Mouse (Mus musculus): ENCODE results near the gene Kcng3. TPM values are rescaled to one million over a fixed set of nuclear protein-coding genes. Genes with fewer than 3 reads are reported as not detected.

Gene Kcng3
- 1 to 10 TPM; 6.9 to 9.4 TPM for total RNA-seq (2021)

DNA sequence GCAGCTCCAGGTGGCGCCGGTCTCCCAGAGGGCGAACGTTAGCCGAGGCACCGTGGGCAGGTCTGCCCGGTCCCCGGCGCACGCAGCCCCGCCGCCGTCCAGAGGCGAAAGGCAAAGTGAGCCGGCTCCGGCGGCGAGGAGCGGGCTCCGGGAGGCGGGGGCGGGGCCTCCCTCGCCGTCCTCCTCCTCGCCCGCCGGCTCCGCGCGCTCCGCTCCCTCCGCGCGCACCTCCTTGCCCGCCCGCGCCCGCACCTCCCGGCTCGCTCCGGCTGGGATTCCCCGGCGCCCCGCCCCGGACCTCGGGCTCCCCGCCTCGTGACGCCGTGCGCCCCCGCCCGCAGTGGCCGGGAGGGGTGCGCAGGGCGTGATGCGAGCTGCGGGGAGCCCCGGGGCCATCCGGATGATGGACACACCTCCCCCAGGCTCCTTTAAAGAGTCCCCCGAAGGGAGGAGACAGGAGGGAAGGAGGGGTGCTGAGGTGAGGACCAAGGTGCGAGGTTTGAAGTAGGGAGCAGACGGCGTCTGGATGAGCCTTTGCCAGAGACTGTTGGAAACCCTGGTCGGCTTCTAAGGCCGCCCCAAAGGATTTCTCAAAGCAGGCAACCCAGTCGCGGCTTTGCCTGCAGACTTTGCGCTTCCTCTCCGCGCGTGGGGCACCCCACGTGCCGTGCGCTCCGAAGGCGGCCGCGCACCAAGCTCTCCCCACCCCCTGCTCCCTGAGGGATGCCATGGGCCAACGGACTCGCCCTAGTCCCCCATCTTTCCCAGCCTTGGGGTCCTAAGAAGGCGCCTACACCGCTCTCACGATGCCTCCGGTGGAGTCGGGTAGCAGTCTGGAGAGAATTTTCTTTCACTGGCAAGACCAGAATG lies at the start of gene Kcng3:
Gene Kcng3, minus strand, starts transcription at position 113 of the 870 bp plus-strand sequence.
- DNase-seq (ENCODE audit: extremely low spot score in 1 of 2, low spot score in 1 of 2) = peak; percentile 18 to 46

GRCm38 (mm10) chr17:83677370-83677769 lies 45.7 kb upstream of the Kcng3 start:
- no peak for DNase-seq (ENCODE audit: extremely low spot score in 1 of 2, low spot score in 1 of 2)

- no peak for DNase-seq (ENCODE audit: extremely low spot score in 1 of 2, low spot score in 1 of 2)
Measured at GRCm38 (mm10) chr17:83672685-83673084, 41.0 kb upstream of the Kcng3 start.

- no peak for DNase-seq (ENCODE audit: extremely low spot score in 1 of 2, low spot score in 1 of 2)
Measured at GRCm38 (mm10) chr17:83667934-83668690, 36.4 kb upstream of the Kcng3 start.

GRCm38 (mm10) chr17:83666597-83667287 lies 35.0 kb upstream of the Kcng3 start:
- DNase-seq (ENCODE audit: extremely low spot score in 1 of 2, low spot score in 1 of 2) = no peak

DNA sequence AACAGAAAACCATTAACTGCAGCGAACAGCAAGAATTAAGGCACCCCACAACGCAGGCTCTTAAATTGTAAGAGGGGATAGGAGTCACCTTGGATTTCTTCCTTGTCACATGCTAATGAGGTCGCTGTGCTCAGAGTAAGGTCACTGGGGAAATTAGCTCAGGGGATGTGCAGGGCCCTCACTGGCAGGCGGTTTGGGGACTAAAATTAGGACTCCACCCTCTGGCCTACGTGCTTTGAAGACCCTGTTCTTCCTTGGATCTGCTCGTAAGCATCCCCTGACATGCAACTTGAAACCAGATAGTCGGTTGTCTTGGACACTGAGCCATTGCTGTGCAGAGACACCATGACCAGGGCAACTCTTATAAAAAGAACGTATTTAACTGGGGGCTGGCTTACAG lies 33.1 kb upstream of the Kcng3 start:
- no peak for DNase-seq (ENCODE audit: extremely low spot score in 1 of 2, low spot score in 1 of 2)

DNA sequence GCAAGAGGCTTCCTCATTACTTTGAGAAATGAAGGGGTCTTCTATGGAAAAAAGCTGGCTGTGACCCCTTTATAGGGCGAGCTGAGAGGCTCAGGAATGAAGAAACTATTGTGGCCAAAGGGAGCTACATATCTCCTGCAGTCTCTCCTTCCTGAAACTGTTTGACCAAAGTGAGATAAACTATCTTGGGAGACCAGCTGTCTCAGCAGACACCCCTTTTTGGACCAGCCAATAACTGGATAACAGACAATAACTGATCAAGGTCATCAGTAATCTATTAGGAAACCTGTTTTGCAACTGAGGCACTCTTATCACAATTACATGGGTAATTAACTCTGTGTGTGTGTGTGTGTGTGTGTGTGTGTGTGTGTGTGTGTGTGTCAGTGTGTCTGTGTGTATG lies 27.2 kb upstream of the Kcng3 start:
- DNase-seq (ENCODE audit: extremely low spot score in 1 of 2, low spot score in 1 of 2) = no peak

DNA sequence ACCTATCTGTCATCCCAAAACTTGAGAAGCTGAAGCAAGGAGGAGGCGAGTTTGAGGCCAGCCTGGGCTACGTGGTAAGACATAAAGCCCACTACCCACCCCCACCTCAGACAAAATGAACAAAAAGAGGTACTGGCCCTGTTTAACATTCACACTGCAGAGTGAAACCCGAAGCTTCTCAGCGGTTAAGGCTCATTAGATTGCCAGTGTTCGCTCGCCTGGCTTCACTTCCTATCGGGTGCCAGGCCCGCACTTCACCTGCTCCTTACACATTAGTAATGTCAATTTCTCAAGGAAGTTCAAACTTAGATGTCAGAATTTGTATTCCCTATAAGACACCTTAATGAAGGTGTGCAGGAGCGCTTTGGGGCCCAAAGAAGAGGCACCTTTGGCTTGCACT lies 25.7 kb upstream of the Kcng3 start:
- no peak for DNase-seq (ENCODE audit: extremely low spot score in 1 of 2, low spot score in 1 of 2)

DNA sequence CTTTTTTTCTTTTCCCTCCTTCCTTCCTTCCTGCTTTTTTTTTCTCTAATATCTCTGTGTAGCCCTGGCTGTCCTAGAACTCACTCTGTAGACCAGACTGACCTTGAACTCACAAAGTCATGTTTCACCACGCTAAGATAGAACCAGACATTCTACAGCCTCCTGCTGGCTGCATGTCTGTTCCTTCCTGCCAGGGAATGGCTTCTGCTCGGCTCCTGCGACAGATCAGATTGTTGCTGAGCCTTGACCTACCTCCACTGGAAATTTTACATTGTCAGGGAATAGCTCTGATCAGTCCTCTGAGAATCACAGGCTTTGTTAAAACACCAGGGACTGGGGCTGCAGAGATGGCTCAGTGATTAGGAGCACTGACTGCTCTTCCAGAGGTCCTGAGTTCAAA lies 24.0 kb upstream of the Kcng3 start:
- DNase-seq (ENCODE audit: extremely low spot score in 1 of 2, low spot score in 1 of 2) = no peak

- no peak for DNase-seq (ENCODE audit: extremely low spot score in 1 of 2, low spot score in 1 of 2)
Measured at GRCm38 (mm10) chr17:83654651-83655136, 23.0 kb upstream of the Kcng3 start.

- DNase-seq (ENCODE audit: extremely low spot score in 1 of 2, low spot score in 1 of 2) = no peak
Measured at GRCm38 (mm10) chr17:83653635-83654034, 21.9 kb upstream of the Kcng3 start.

GRCm38 (mm10) chr17:83650932-83651682 lies 19.4 kb upstream of the Kcng3 start:
- no peak for DNase-seq (ENCODE audit: extremely low spot score in 1 of 2, low spot score in 1 of 2)

DNA sequence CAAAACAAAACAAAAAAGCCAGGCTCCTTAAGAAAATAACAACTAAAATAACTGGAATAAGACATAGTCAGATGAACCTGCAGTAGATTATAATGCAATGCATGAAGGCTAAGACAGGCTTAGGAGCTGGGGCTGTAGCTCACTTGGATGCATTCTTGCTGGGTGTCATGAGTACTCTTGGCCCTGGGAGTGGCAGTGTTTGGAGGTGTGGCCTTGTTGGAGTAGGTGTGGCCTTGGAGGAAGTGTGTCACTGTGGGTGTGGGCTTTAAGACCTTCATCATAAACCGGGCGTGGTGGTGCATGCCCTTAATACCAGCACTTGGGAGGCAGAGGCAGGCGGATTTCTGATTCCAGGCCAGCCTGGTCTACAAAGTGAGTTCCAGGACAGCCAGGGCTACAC lies 18.3 kb upstream of the Kcng3 start:
- no peak for DNase-seq (ENCODE audit: extremely low spot score in 1 of 2, low spot score in 1 of 2)

GRCm38 (mm10) chr17:83647413-83647812 lies 15.7 kb upstream of the Kcng3 start:
- DNase-seq (ENCODE audit: extremely low spot score in 1 of 2, low spot score in 1 of 2) = no peak

DNA sequence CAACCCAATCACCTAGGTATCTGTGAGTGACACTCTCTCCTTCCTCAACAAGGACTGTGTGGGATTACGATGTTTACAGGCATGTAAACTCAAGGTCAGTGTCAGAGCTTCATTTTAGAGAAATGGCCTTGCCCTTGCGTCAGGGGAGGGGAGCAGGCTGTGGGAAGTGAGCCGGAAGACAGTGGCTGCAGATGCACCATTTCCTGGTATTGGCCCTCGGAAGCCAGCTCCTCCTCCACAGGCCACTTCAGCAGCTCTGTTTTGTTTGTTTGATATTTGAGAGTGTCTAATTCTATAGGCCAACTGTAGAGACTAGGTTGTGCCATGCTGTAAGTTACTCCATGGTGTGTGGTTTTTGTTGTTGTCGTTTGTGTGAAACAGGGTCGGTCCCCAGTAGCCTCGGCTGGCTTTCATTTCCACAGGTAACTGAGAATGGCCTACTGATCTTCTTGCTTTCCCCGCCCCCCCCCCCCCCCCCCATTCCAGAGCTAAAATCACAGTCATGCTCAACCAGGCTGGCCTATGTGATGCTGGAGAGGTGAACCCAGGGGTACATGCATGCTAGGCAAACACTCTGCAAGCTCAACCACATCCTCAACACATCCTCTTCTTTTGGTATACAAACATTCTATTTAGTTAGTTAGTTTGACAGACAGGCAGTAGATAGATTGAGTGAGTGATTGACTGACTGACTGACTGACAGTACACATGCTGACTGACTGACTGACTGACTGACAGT lies 14.9 kb upstream of the Kcng3 start:
- DNase-seq (ENCODE audit: extremely low spot score in 1 of 2, low spot score in 1 of 2) = no peak

DNA sequence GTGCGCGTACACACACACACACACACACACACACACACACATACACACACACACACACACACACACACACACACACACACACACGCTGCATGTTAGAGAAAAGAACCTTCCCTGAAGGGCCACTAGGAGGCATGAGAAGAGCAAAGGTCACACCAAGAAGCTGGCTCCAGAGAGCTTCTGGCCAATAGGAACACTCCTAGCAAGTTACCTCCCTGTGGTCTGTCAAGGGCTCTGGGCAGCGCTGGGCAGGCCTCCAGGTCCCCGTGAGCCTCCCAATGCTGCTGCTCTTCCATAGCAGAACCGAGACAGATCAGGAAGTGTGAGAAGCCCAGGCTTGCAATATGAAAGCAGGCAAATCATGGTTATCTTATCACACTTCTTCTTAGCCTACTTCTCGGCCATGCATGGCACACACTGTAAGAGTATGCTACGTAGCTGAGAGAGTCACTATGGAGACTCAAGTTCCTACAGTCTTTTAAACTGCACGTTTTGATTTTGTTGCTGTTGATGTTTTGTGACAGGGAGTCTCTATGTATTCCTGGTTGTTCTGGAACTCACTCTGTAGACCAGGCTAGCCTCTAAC lies 13.6 kb upstream of the Kcng3 start:
- DNase-seq (ENCODE audit: extremely low spot score in 1 of 2, low spot score in 1 of 2) = no peak

DNA sequence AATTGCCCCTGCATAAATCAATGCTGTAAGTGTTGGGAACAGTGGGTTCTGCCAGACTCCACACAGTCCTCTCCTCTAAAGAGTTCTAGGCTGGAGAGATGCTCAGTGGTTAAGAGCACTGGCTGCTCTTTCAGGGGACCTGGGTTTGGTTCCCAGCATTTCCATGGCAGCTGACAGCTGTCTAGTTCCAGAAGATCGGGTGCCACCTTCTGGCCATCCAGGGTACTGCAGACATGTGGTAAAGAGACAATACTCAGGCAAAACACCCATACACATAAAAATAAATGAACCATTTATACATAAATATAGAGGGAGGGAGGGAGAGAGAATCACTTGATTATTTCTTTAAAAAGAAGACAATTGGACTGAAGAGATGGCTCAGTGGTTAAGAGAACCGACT lies 5.7 kb upstream of the Kcng3 start:
- peak in 1 of 2 experiments; percentile 48 for DNase-seq (ENCODE audit: extremely low spot score in 1 of 2, low spot score in 1 of 2)

GRCm38 (mm10) chr17:83636443-83636842 lies 4.7 kb upstream of the Kcng3 start:
- no peak for DNase-seq (ENCODE audit: extremely low spot score in 1 of 2, low spot score in 1 of 2)
